Mouse (Mus musculus) neural tube, embryonic 15.5 days (tissue): ENCODE results near the gene Bola1. TPM values are rescaled to one million over a fixed set of nuclear protein-coding genes. Genes with fewer than 3 reads are reported as not detected.
"Not testable (repeated sequence)": the region's sequence is repeated elsewhere in the genome, so short reads cannot be mapped to it uniquely, and the experiment has no call there.

Source experiments
- ATAC-seq: fragments of 200-750 bp; cut with Nextera tagmentation; 2 replicates; pipeline ENCODE4 v1.8.0; 2017; ENCODE audit warnings: mild to moderate bottlenecking, moderate TSS enrichment, moderate library complexity; ENCODE audit not compliant: low FRiP score
- H3K27ac ChIP-seq: fragments of 300-500 bp; sonication (generic); replicated peaks from 2 replicates; pipeline ENCODE4 v1.5.1; 2015; ENCODE audit warnings: mild to moderate bottlenecking, inconsistent platforms
- H3K27me3 ChIP-seq: fragments of 300-500 bp; sonication (generic); replicated peaks from 2 replicates; pipeline ENCODE4 v1.6.1; 2015; ENCODE audit warnings: inconsistent platforms
- H3K36me3 ChIP-seq: fragments of 300-500 bp; sonication (generic); 2 replicates; pipeline ENCODE4 v1.6.1; 2015; ENCODE audit warnings: inconsistent platforms
- H3K4me1 ChIP-seq: fragments of 300-500 bp; sonication (generic); 2 replicates; pipeline ENCODE4 v1.6.1; 2015; ENCODE audit warnings: inconsistent platforms
- H3K4me2 ChIP-seq: fragments of 300-500 bp; sonication (generic); 2 replicates; pipeline ENCODE4 v1.6.1; 2015; ENCODE audit warnings: inconsistent platforms, mild to moderate bottlenecking, moderate library complexity
- H3K4me3 ChIP-seq: fragments of 300-500 bp; sonication (generic); replicated peaks from 2 replicates; pipeline ENCODE4 v1.5.1; 2015; ENCODE audit warnings: mild to moderate bottlenecking, inconsistent platforms
- H3K9ac ChIP-seq: fragments of 300-500 bp; sonication (generic); replicated peaks from 2 replicates; pipeline ENCODE4 v1.6.1; 2015; ENCODE audit warnings: mild to moderate bottlenecking, inconsistent platforms
- H3K9me3 ChIP-seq: fragments of 300-500 bp; sonication (generic); replicated peaks from 2 replicates; pipeline ENCODE4 v1.6.1; 2016; ENCODE audit warnings: inconsistent platforms
- WGBS: fragments of 180-500 bp; shearing (Covaris S2); methylation state at CpG from one replicate; pipeline ENCODE4 v1.1.7; 2015; ENCODE audit warnings: mixed read lengths; 5-methylcytosine and 5-hydroxymethylcytosine counted together
- polyA plus RNA-seq: library from polyadenylated mRNA; unstranded; fragments of >200 nt; fragmentation: Nextera tagmentation; extraction: Ambion mirVana; gene quantifications from 2 replicates; pipeline ENCODE4 v1.2.1, GENCODE M21; 2015

Bola1 gene
- polyA plus RNA-seq, 1 experiment from 2014 or later = 58.6 TPM

GRCm38 (mm10) chr3:96220131-96220764, 739 bp upstream of the Bola1 start:
- ATAC-seq, H3K27me3 ChIP-seq, H3K9me3 ChIP-seq, H3K36me3 ChIP-seq: not testable (repeated sequence)
- Histone ChIP-seq H3K27ac (peak overlapping the region; percentile 99), H3K4me2 (peak overlapping the region; percentile 91), H3K4me3 (peak overlapping the region; percentile 67), H3K9ac (peak overlapping the region; percentile 75), H3K4me1 (peaks cover 34% of the 10 kb centered on the region)
- 0% methylated on average over 31 of the region's 47 CpGs for WGBS

GRCm38 (mm10) chr3:96219191-96219641, 293 bp downstream of the Bola1 start:
- peak overlapping the region; percentile 59 for H3K9ac ChIP-seq
- peak overlapping the region; percentile 91 for H3K4me2 ChIP-seq
- H3K27me3 ChIP-seq = no peaks in the 10 kb centered on the region
- no peaks in the 10 kb centered on the region for H3K9me3 ChIP-seq
- H3K27ac ChIP-seq = peak overlapping the region; percentile 99
- peak overlapping the region; percentile 67 for H3K4me3 ChIP-seq
- peak; percentile 55 for ATAC-seq
- WGBS = under 1% methylated on average over 12 of the region's 12 CpGs
- peaks cover 31% of the 10 kb centered on the region for H3K4me1 ChIP-seq
- H3K36me3 ChIP-seq = no peaks in the 10 kb centered on the region

GRCm38 (mm10) chr3:96209242-96209641, 10.3 kb downstream of the Bola1 start:
- Histone ChIP-seq H3K27ac (no peak overlapping the region), H3K4me1 (no peaks in the 10 kb centered on the region), H3K9me3 (no peaks in the 10 kb centered on the region), H3K36me3 (no peaks in the 10 kb centered on the region), H3K4me3 (no peak overlapping the region), H3K9ac (no peak overlapping the region), H3K4me2 (no peak overlapping the region), H3K27me3 (no peaks in the 10 kb centered on the region)
- WGBS = 33% methylated on average over 15 of the region's 15 CpGs
- no peak for ATAC-seq

- WGBS = 86% methylated on average over 3 of the region's 3 CpGs
- H3K4me1 ChIP-seq = no peaks in the 10 kb centered on the region
- no peak overlapping the region for H3K27ac ChIP-seq
- ATAC-seq = no peak
- H3K9me3 ChIP-seq = no peaks in the 10 kb centered on the region
- H3K36me3 ChIP-seq = no peaks in the 10 kb centered on the region
- H3K4me3 ChIP-seq = no peak overlapping the region
- H3K27me3 ChIP-seq = no peaks in the 10 kb centered on the region
- H3K9ac ChIP-seq = no peak overlapping the region
- no peak overlapping the region for H3K4me2 ChIP-seq
Observed at GRCm38 (mm10) chr3:96207819-96208218, 11.7 kb downstream of the Bola1 start.

GRCm38 (mm10) chr3:96199731-96200130, 19.8 kb downstream of the Bola1 start:
- ATAC-seq = no peak
- 92% methylated on average over 2 of the region's 2 CpGs for WGBS
- Histone ChIP-seq H3K27me3 (no peaks in the 10 kb centered on the region; the same call in 1 of the 2 replicates), H3K9me3 (no peaks in the 10 kb centered on the region), H3K27ac (no peak overlapping the region), H3K36me3 (peaks cover 9% of the 10 kb centered on the region), H3K4me3 (no peak overlapping the region), H3K4me2 (no peak overlapping the region), H3K4me1 (peaks cover 16% of the 10 kb centered on the region), H3K9ac (no peak overlapping the region)

GRCm38 (mm10) chr3:96198601-96199251, 20.8 kb downstream of the Bola1 start:
- H3K9me3 ChIP-seq, H3K27ac ChIP-seq, ATAC-seq, H3K9ac ChIP-seq, H3K27me3 ChIP-seq: not testable (repeated sequence)
- Histone ChIP-seq H3K36me3 (peaks cover 19% of the 10 kb centered on the region), H3K4me3 (peak overlapping the region; percentile 77; the same call in 1 of the 2 replicates), H3K4me1 (peaks cover 16% of the 10 kb centered on the region), H3K4me2 (peak overlapping the region; percentile 99)
- WGBS = 32% methylated on average over 8 of the region's 8 CpGs

- H3K27ac ChIP-seq = peak overlapping the region; percentile 99
- WGBS = 5% methylated on average over 6 of the region's 6 CpGs
Observed at GRCm38 (mm10) chr3:96198181-96198580, 21.3 kb downstream of the Bola1 start.

GRCm38 (mm10) chr3:96197129-96197749, 22.3 kb downstream of the Bola1 start:
- Histone ChIP-seq H3K36me3 (peaks cover 34% of the 10 kb centered on the region), H3K27ac (peak overlapping the region; percentile 99), H3K4me1 (peaks cover 16% of the 10 kb centered on the region), H3K27me3 (no peaks in the 10 kb centered on the region; the same call in 1 of the 2 replicates), H3K9ac (peak overlapping the region; percentile 98), H3K9me3 (no peaks in the 10 kb centered on the region), H3K4me2 (peak overlapping the region; percentile 99), H3K4me3 (peak overlapping the region; percentile 77)
- ATAC-seq = peak; percentile 95
- WGBS = under 1% methylated on average over 50 of the region's 50 CpGs

More at GRCm38 (mm10) chr3:96198181-96198580, 21.3 kb downstream of the Bola1 start:
- peak; percentile 40; the same call in 1 of the 2 replicates for ATAC-seq
- Histone ChIP-seq H3K4me3 (peak overlapping the region; percentile 77), H3K27me3 (no peaks in the 10 kb centered on the region; the same call in 1 of the 2 replicates), H3K4me1 (peaks cover 16% of the 10 kb centered on the region), H3K4me2 (peak overlapping the region; percentile 99), H3K36me3 (peaks cover 25% of the 10 kb centered on the region), H3K9ac (peak overlapping the region; percentile 21; the same call in 1 of the 2 replicates), H3K9me3 (no peaks in the 10 kb centered on the region)

GRCm38 (mm10) chr3:96196437-96197128, 22.9 kb downstream of the Bola1 start:
- ATAC-seq = peak; percentile 42
- H3K4me2 ChIP-seq = peak overlapping the region; percentile 99

GRCm38 (mm10) chr3:96195616-96196313, 23.7 kb downstream of the Bola1 start:
- Histone ChIP-seq H3K4me3 (peak overlapping the region; percentile 77; the same call in 1 of the 2 replicates), H3K27ac (no peak overlapping the region), H3K4me2 (peak overlapping the region; percentile 99), H3K27me3 (no peaks in the 10 kb centered on the region; the same call in 1 of the 2 replicates), H3K9ac (no peak overlapping the region; the same call in 1 of the 2 replicates), H3K9me3 (no peaks in the 10 kb centered on the region), H3K36me3 (peaks cover 47% of the 10 kb centered on the region), H3K4me1 (peaks cover 16% of the 10 kb centered on the region)
- 93% methylated on average over 11 of the region's 11 CpGs for WGBS
- no peak for ATAC-seq

More at GRCm38 (mm10) chr3:96196437-96197128, 22.9 kb downstream of the Bola1 start:
- H3K9me3 ChIP-seq = no peaks in the 10 kb centered on the region
- peak overlapping the region; percentile 99 for H3K27ac ChIP-seq
- peak overlapping the region; percentile 77 for H3K4me3 ChIP-seq
- H3K9ac ChIP-seq = peak overlapping the region; percentile 98
- peaks cover 39% of the 10 kb centered on the region for H3K36me3 ChIP-seq
- H3K4me1 ChIP-seq = peaks cover 16% of the 10 kb centered on the region
- H3K27me3 ChIP-seq = no peaks in the 10 kb centered on the region; the same call in 1 of the 2 replicates
- WGBS = 15% methylated on average over 27 of the region's 27 CpGs
